Mouse (Mus musculus): ENCODE results near the gene Hist2h2aa1.

The Hist2h2aa1 gene

GRCm38 (mm10) chr3:96248141-96249033, 3.1 kb downstream of the Hist2h2aa1 start:
- in situ Hi-C loops (cut with MboI; ENCODE audit: unreplicated experiment in 2 of 2): no loop called here

- in situ Hi-C loops (cut with MboI; ENCODE audit: unreplicated experiment in 2 of 2): no loop called here
Observed at GRCm38 (mm10) chr3:96249034-96249345, 3.7 kb downstream of the Hist2h2aa1 start.

GRCm38 (mm10) chr3:96250890-96251289, 5.6 kb downstream of the Hist2h2aa1 start:
- in situ Hi-C loops (cut with MboI; ENCODE audit: unreplicated experiment in 2 of 2): loop anchor here in 1 of 2 experiments (25.0 kb wide), 2 partner anchors 289 to 589 kb away; partner anchors contain the start of gene Mcl1

- in situ Hi-C loops (cut with MboI; ENCODE audit: unreplicated experiment in 2 of 2): loop anchor here in 1 of 2 experiments (25.0 kb wide), 2 partner anchors 289 to 589 kb away; partner anchors contain the start of gene Mcl1
Observed at GRCm38 (mm10) chr3:96251787-96252186, 6.5 kb downstream of the Hist2h2aa1 start.

- in situ Hi-C loops (cut with MboI; ENCODE audit: unreplicated experiment in 2 of 2): loop anchor here in 1 of 2 experiments (25.0 kb wide), 2 partner anchors 293 to 593 kb away; partner anchors contain the start of gene Mcl1
Observed at GRCm38 (mm10) chr3:96254683-96255355, 9.5 kb downstream of the Hist2h2aa1 start.

GRCm38 (mm10) chr3:96255926-96256593, 10.8 kb downstream of the Hist2h2aa1 start:
- in situ Hi-C loops (cut with MboI; ENCODE audit: unreplicated experiment in 2 of 2): loop anchor here in 1 of 2 experiments (25.0 kb wide), 2 partner anchors 294 to 594 kb away; partner anchors contain the start of gene Mcl1

- in situ Hi-C loops (cut with MboI; ENCODE audit: unreplicated experiment in 2 of 2): loop anchor here in 1 of 2 experiments (25.0 kb wide), 2 partner anchors 295 to 595 kb away; partner anchors contain the start of gene Mcl1
Observed at GRCm38 (mm10) chr3:96257190-96257589, 11.9 kb downstream of the Hist2h2aa1 start.

GRCm38 (mm10) chr3:96260220-96260619, 14.9 kb downstream of the Hist2h2aa1 start:
- in situ Hi-C loops (cut with MboI; ENCODE audit: unreplicated experiment in 2 of 2): loop anchor here in 1 of 2 experiments (25.0 kb wide), 2 partner anchors 298 to 598 kb away; partner anchors contain the start of gene Mcl1

GRCm38 (mm10) chr3:96261623-96262022, 16.3 kb downstream of the Hist2h2aa1 start:
- in situ Hi-C loops (cut with MboI; ENCODE audit: unreplicated experiment in 2 of 2): loop anchor here in 1 of 2 experiments (25.0 kb wide), 2 partner anchors 299 to 599 kb away; partner anchors contain the start of gene Mcl1

GRCm38 (mm10) chr3:96262216-96262875, 17.0 kb downstream of the Hist2h2aa1 start:
- in situ Hi-C loops (cut with MboI; ENCODE audit: unreplicated experiment in 2 of 2): loop anchor here in 1 of 2 experiments (25.0 kb wide), 2 partner anchors 300 to 600 kb away; partner anchors contain the start of gene Mcl1

- in situ Hi-C loops (cut with MboI; ENCODE audit: unreplicated experiment in 2 of 2): loop anchor here in 1 of 2 experiments (25.0 kb wide), 2 partner anchors 301 to 601 kb away; partner anchors contain the start of gene Mcl1
Observed at GRCm38 (mm10) chr3:96262979-96263550, 17.8 kb downstream of the Hist2h2aa1 start, which contains the start of gene Hist2h4. TSS of gene Hist2h4 (minus strand) at chr3:96263311.

- in situ Hi-C loops (cut with MboI; ENCODE audit: unreplicated experiment in 2 of 2): loop anchor here in 1 of 2 experiments (25.0 kb wide), 2 partner anchors 301 to 601 kb away; partner anchors contain the start of gene Mcl1
Observed at GRCm38 (mm10) chr3:96263558-96264403, 18.5 kb downstream of the Hist2h2aa1 start.

- in situ Hi-C loops (cut with MboI; ENCODE audit: unreplicated experiment in 2 of 2): loop anchor here in 1 of 2 experiments (25.0 kb wide), 2 partner anchors 302 to 602 kb away; partner anchors contain the start of gene Mcl1
Observed at GRCm38 (mm10) chr3:96264404-96264949, 19.2 kb downstream of the Hist2h2aa1 start.

GRCm38 (mm10) chr3:96266132-96266710, 20.9 kb downstream of the Hist2h2aa1 start:
- in situ Hi-C loops (cut with MboI; ENCODE audit: unreplicated experiment in 2 of 2): loop anchor here in 1 of 2 experiments (5.0 to 25.0 kb wide), 3 partner anchors 39 to 604 kb away; partner anchors contain the start of gene Mcl1

- in situ Hi-C loops (cut with MboI; ENCODE audit: unreplicated experiment in 2 of 2): loop anchor here in 1 of 2 experiments (5.0 to 25.0 kb wide), 3 partner anchors 40 to 605 kb away; partner anchors contain the start of gene Mcl1
Observed at GRCm38 (mm10) chr3:96267541-96267940, 22.2 kb downstream of the Hist2h2aa1 start.

- in situ Hi-C loops (cut with MboI; ENCODE audit: unreplicated experiment in 2 of 2): loop anchor here in 1 of 2 experiments (5.0 to 25.0 kb wide), 3 partner anchors 41 to 606 kb away; partner anchors contain the start of gene Mcl1
Observed at GRCm38 (mm10) chr3:96268051-96268775, 22.9 kb downstream of the Hist2h2aa1 start, which contains the start of gene Hist2h3b. TSS of gene Hist2h3b (plus strand) at chr3:96268654.

All from v-Abl transformed pro-B cells (cell line).